Mouse (Mus musculus): ENCODE results near the gene Mtus2.
"Not testable (repeated sequence)": the region's sequence is repeated elsewhere in the genome, so short reads cannot be mapped to it uniquely, and the experiment has no call there.

Mtus2 gene

DNA sequence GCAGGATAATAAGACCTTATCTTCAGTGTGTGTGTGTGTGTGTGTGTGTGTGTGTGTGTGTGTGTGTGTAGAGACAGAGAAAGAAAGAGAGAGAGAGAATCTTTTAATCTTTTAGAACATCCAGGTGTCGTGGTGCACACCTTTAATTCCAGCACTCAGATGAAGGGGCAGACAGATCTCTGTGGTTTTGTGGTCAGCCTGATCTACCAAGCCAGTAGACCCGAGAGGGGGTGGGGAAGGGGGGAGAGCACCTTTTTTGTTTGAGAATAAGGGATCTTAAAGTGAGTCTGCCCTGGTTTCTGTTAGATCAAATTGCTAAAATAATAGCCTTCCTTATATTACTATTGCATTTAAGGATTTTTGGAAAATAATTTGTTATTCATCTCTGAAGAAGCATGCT, 309.7 kb downstream of the Mtus2 start:
- in situ Hi-C loops (cut with MboI; ENCODE audit: low sequenced_read_pairs): no loop called here

DNA sequence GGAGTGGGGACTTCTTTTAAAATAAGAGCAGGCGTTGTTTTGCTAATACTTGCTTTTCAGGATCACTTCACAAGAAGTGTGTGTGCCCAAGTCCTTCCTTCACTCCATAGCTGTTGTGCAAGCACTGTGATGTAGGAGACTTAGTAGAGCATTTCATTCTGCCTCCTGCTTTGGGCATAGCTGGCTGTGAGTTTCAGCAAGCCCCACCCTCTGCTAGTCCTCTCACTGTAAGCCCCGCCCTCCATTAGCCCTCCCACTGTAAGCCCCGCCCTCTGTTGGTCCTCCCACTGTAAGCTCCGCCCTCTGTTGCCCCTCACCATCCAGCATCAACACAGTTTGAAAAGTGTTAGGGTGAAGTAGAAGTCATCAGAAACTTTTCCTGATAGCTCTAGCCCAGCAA, 310.3 kb downstream of the Mtus2 start:
- in situ Hi-C loops (cut with MboI; ENCODE audit: low sequenced_read_pairs): no loop called here

DNA sequence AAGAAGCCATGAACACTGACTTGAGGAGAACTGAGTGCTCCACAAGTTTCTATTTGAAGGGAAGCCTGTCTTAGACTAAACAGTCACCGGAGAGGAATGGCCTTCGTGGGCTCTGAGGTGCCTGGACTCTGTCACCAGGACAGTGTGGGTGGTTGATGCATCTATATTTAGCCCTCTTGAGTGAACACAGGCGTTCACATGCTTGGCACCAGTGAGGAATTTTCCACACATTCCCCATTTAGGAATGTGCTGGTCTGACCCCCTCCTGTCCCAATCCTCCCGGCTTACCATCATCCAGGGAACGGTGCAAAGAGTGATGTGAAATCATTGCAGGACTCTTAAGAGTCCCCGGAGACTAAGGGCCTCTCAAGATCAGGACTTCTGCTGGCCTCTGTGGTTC, 314.9 kb downstream of the Mtus2 start:
- in situ Hi-C loops (cut with MboI; ENCODE audit: low sequenced_read_pairs): no loop called here

DNA sequence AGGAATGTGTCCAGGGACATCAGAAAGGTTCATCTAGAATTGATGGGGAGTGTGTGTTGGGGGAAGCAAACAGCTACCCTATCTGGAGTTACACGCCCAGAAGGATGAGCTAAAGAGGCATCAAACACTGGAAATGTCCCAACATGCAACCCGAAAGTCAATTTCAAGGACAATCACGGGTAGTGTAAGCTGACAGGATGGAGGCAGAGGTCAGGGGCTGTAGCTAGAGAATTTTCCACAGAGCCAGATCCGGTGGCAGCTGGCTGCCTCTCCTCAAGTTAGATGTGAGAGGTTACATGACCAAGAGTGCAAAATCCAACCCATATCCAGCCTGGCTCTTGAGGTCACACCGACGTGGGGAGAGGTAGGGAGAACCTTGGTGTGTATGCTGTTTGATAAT, 315.7 kb downstream of the Mtus2 start:
- in situ Hi-C loops (cut with MboI; ENCODE audit: low sequenced_read_pairs): no loop called here

DNA sequence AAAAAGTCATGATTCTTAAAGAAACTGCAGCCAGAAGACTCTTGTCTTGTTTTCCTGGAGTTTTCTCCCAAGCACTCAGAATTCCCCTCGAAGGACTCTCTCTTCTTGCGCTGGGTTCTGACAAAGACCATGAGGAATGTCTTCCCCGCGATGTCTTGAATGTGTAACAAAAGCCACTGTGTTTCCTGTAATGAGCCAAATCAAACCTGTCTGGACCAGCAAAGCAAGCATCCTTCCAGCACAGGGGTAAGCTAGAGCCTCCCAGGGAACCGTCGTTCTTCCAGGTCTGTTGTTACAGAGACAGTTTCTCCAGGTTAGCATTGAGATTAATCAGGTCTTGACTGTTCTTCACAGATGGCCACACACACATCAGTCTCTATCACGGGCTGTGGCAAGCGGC, 321.1 kb downstream of the Mtus2 start:
- in situ Hi-C loops (cut with MboI; ENCODE audit: low sequenced_read_pairs): no loop called here

DNA sequence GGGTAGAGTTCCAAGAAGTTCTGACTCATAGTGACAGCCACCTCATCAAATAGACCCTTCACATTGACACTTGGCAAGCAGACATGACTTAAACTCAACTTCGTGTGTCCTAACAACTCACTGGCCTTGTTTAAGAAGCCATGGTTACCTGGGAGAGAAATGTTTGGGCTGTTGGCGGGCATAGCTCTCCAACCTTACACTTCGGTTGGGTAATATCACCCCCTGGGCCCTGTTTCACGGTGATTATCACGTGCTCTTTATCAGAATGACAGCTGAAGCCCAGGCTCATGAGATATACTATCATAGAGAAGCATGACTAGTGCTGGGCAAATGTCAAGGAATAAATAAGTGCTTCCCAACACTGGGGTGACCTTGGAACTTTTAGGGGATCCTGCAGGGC, 323.2 kb downstream of the Mtus2 start:
- in situ Hi-C loops (cut with MboI; ENCODE audit: low sequenced_read_pairs): no loop called here

DNA sequence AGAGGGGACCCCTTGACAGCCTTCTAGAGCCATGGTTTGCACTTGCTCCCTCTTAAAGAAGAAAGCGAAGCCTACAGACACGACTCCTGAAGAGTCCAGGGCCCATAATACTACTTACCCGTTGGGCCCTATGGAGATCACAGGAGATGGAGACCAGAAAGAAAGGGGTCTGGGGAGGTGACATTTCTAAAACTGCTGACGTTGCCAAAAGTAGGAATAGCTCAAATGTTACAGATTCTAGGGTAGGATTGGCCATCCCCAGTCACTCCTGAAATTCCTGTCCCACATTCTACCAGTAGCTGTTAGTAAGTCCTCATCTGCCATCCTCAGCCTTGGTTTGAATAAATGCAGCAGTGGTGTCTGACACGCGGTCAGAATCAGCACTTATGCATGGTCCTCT, 325.0 kb downstream of the Mtus2 start:
- in situ Hi-C loops (cut with MboI; ENCODE audit: low sequenced_read_pairs): no loop called here

DNA sequence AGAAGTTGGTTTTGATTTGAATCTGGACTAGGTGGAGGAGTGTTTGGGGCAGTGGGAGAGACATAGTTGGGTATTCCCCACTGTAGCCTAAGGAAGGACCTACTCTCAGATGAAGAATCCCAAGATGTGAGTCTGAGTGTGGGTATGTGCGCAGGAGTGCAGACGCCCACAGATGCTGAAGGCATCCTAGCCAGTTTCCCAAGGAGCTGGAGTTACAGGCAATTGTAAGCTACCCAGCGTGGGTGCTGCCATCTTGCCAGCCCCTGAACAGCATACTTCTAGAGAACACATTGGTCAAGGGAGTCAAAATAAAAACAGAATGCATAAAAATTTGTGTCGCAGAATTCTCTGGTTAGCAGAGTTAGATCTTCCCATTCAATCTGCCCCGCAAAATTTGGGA, 325.5 kb downstream of the Mtus2 start:
- in situ Hi-C loops (cut with MboI; ENCODE audit: low sequenced_read_pairs): no loop called here

DNA sequence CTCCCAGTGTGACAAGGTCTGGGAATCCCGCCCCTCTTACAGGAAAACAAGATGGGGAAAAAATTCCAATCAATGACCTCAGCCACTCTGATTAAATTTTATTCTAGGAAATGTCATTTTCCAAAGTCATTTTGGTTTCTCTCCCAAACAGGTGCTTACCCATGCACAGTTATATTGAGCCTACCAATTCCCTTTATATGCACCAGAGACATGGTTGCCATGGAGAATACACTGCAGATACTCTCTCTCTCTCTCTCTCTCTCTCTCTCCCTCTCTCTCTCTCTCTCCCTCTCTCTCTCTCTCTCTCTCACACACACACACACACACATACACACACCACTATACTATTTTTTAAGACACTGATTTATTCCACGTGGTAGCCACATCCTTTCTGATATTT, 326.1 kb downstream of the Mtus2 start:
- in situ Hi-C loops (cut with MboI; ENCODE audit: low sequenced_read_pairs): no loop called here

DNA sequence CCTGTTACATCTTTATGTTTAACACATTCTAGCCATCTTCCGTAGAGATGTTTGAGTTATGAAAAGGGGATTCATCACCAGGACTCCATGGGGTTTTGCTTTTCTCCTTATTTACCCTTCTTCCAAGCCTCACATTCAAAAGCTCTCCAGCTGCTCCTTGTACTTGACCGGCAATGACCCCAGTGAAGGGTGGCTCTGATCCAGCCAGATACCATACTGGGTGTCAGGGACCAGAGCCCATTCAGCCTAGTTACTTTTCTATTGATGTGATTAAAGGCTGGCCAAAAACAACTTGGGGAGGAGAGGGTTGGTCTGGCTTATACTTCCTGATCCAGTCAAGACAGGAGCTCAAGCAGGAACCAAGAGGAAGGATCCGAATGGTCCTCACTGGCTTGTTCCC, 326.5 kb downstream of the Mtus2 start:
- in situ Hi-C loops (cut with MboI; ENCODE audit: low sequenced_read_pairs): no loop called here

DNA sequence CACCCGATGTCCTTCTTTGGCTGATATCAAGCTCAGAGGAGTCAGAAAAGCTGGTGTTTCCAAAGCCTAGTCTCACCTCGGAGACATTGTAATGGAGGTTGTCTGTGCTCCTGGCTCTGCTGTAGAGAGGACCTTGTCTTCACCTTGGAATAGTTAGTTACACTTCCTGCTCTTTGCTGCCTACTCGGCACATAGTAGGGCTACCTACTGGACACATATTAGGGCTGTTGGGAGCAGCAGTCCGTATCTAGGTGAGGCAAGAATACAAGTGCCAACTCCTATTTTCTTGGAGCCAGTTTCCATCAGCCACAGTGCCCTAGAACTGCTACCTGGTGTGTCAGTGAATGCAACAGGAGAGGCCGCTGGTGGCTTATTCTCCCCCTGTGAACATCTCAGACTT, 330.4 kb downstream of the Mtus2 start:
- in situ Hi-C loops (cut with MboI; ENCODE audit: low sequenced_read_pairs): no loop called here

DNA sequence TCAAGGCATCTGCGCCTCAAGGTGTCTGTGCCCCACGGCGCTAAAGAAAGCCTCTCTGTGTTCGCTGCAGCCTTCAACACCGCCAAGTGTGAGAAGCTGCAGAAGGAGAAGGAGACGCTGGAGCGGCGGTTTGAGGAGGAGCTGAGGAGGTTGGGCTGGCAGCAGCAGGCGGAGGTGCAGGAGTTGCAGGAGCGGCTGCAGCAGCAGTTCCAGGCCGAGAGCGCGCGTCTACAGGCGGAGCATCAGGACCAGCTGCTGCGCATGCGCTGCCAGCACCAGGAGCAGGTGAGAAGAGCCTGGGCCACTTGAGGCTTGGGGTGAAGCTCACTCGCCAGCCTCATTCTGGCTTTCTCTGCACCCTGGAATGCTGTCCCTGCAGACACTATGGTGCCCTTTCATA, 331.7 kb downstream of the Mtus2 start:
- in situ Hi-C loops (cut with MboI; ENCODE audit: low sequenced_read_pairs): no loop called here

DNA sequence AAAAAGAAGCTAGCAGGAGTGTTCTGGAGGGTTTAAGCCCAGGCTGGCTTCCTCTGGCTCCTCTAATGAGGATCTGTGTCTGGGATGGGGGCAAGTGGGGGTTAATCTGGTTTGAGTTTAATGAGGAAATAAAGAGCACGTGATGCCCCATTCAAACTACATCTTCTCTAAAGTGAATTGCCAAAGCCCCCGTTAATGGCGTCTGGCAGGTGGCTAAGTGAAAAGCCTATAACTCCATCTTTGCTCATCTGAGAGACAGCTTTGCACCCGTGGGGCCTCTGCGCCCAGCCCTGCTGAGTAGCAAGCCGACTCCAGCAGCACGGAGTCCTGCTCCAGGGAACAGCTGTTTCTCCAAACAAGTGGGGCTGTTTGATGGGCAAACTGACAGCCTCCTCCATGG, 332.8 kb downstream of the Mtus2 start:
- in situ Hi-C loops (cut with MboI; ENCODE audit: low sequenced_read_pairs): no loop called here

DNA sequence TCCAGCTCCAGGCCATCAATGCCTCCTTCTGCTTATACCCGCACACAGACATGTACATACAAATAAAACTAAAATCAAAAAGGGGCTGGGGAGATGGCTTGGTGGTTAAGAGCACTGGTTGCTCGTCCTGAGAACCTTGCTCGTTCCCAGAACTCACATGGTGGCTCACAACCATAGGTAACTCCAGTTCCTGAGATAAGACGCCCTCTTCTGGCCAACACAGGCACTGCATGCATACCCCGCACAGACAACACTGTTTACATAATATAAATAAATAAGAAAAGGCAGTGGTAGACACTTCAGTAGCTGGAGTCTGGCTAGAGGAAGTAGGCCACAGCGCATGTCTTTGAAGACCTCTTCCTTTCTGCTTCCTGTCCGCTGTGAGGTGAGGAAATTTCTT, 335.7 kb downstream of the Mtus2 start:
- in situ Hi-C loops (cut with MboI; ENCODE audit: low sequenced_read_pairs): no loop called here

DNA sequence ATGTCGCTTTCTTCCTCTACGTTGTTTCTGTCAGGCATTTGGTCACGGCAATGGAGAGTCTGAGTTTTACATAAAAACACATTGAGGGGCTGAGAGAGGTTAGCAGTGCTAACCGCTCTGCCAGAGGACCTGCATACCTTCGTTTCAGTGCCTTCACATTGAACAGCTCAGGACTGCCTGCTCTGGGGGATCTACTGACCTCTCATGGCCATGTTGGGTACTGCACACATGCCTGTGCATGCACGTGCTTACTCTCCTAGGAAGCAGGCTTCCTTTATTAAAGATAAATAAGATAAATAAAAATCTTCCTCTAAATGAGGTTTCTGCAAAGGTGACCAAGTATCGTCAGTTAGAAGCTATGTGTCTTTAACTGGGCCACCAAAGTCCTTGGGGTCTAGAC, 336.2 kb downstream of the Mtus2 start:
- in situ Hi-C loops (cut with MboI; ENCODE audit: low sequenced_read_pairs): no loop called here

DNA sequence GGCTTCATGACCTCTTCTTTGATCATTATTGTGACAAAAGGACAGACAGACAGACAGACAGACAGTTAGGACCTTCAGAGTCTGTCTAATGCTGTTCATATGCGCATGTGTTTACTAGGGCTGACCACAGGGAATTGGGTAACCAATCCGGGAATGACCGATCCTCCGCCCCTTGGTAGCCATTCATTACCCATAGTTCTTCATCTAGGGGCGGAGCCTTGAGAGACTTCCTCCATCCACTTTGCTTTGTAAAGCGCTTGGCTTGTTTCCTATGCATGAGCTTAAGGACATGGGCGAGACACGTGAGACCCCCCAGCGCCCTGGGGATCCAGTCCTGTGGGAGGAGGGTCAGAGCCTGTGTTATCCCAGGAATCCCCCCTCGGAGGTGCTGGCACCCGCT, 345.8 kb downstream of the Mtus2 start:
- in situ Hi-C loops (cut with MboI; ENCODE audit: low sequenced_read_pairs): no loop called here

DNA sequence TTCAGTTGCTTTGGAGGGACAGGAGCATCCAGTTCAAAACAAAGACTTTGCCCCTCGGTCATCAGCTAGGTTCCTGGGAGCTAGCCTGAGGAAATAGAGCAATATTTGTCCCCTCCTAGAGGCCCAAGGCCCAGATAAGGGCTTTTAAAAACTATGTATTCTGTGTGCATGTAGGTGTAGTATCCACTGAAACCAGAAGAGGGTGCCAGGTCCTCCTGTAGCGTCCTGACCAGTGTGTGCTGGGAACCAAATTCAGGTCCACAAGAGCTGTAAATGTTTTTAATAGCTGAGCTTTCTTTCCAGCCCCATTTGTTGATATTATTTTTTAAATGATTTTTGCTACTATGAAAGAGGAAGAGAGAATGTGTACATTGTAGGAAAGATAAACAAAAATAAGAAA, 347.0 kb downstream of the Mtus2 start:
- in situ Hi-C loops (cut with MboI; ENCODE audit: low sequenced_read_pairs): no loop called here

DNA sequence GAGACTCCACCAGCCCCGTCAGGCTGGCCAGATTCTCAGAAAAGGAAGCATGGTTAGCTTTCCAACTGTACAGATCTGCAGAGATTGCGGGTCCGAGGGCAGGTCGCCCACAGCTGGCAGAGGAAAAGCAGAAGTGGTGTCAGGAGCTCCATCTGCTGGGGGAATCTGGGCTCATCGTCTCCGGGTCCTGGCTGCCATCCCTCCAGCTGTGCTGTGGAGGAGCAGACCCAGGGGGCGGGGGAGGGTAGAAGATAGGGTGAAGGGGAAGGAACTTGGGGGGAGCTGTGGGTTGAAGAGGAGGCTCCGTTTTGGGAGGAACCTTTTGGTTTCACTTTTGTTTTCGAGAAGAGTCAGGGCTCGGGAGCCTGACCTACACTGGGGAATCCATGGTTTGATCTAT, 353.7 kb downstream of the Mtus2 start:
- in situ Hi-C loops (cut with MboI; ENCODE audit: low sequenced_read_pairs): no loop called here

DNA sequence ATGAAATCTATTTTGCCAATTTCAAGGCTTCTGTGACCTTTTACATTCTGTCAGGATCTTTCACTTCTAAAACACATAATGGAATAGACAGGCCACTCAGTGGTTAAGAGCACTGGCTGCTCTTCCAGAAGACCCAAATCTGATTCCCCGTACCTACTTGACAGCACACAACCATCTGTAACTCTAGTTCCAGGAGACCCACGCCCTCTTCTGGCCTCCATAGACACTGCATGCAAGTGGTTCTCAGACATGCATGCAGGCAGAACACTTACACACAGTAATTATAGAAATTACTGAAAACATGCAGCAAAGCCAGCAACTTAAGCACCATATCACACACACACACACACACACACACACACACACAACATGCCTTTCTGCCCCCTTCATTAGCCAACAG, 355.3 kb downstream of the Mtus2 start:
- in situ Hi-C loops (cut with MboI; ENCODE audit: low sequenced_read_pairs): no loop called here

DNA sequence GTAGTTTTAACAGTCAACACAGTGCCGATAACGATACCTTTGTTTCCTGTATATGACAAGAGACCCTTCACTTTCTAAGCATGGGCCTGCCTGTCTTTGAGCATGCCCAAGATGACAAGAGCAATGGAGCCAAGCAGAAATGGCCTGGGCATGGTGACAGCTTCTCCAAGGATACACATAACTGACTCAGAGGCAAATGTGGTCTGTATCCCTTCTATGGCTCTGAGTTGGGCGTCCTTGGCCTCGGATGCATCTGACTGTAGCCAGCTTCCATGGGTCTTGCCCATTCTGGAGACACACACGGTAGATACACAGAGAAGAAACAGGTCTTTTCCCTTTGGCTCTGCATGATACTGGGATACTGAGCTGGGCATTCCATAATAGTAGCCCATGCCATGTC, 357.8 kb downstream of the Mtus2 start:
- in situ Hi-C loops (cut with MboI; ENCODE audit: low sequenced_read_pairs): no loop called here

DNA sequence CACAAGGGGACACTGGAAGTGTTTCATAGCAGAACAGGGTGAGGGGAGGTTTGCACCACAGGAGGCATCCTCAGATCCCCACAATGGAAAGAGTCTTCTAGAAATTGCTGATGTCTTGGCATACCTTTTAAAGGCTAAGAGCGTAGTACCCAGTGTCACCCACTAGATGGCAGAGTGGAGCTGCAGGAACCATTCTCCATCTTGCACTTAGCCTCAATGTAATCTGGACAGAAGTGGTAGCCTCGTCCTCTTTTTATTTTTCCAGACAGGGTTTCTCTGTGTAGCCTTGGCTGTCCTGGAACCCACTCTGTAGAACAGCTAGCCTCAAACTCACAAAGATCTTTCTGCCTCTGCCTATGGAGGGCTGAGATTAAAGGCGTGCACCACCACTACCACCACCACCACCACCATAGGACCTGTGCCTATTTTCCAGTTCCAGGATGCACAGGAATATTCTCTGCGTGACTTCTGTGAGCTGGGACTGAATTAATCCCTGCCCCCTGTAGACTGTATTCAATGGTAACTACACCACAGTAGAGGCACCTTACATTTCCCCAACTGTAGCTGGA, 368.3 kb downstream of the Mtus2 start:
- in situ Hi-C loops (cut with MboI; ENCODE audit: low sequenced_read_pairs): no loop called here

DNA sequence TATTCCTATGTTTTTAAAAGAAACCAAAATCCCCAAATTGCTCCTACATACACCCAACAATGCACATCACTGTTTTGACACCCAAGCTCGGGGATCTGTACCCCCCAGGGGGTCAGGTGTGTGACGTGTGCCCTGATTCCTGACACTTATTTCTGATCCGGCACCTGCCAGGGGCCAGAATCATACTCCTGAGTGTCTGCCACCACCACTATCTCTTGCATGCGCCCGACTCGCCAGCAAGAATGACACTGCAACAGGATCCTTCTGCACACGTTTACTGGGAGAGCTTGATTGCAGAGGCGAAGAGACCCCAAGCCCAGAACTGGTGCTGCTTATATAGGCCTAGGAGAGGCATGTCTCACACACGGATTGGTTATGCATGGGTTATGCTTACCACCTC, 369.2 kb downstream of the Mtus2 start:
- in situ Hi-C loops (cut with MboI; ENCODE audit: low sequenced_read_pairs): not testable (repeated sequence)

DNA sequence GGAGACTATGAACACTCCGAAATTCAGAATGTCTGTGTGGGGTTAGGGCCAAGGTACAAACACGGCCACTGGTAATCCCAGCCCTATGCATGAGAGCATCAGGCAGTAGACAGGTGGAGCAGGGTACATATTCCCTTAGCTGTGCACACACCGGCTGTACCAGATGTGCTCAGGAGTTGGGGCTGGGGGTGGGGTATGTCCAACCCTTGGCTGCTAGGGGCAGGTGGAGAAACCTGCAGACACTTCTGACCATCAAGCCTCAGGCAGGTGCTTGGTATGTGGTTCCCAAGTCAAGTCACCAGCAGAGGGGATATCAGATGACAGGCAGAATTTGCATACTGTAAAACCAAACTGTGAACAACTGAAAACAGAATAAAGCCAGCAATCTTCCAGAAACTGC, 371.9 kb downstream of the Mtus2 start:
- in situ Hi-C loops (cut with MboI; ENCODE audit: low sequenced_read_pairs): no loop called here

Data from CH12F3 (cell line).